Mouse (Mus musculus) retina, postnatal 1 day (tissue): ENCODE measurements around the gene Inafm1.
"Not testable (repeated sequence)": the region's sequence is repeated elsewhere in the genome, so short reads cannot be mapped to it uniquely, and the experiment has no call there.

Experiments
- DNase-seq: peaks from one replicate; pipeline ENCODE4 v3.0.0-alpha.2; 2012

The Inafm1 gene

GRCm38 (mm10) chr7:16261097-16261496, 12.3 kb downstream of the Inafm1 start:
- no peak for DNase-seq

GRCm38 (mm10) chr7:16259110-16259590, 14.3 kb downstream of the Inafm1 start, which contains the start of gene C5ar1:
TSS of gene C5ar1 (minus strand) at chr7:16259540.
- no peak for DNase-seq

- DNase-seq: no peak
Measured at GRCm38 (mm10) chr7:16257830-16258229, 15.6 kb downstream of the Inafm1 start.

- DNase-seq: not testable (repeated sequence)
Measured at GRCm38 (mm10) chr7:16255963-16256362, 17.5 kb downstream of the Inafm1 start.

- DNase-seq: no peak
Measured at GRCm38 (mm10) chr7:16254195-16254594, 19.2 kb downstream of the Inafm1 start.

- no peak for DNase-seq
Measured at GRCm38 (mm10) chr7:16250687-16251086, 22.7 kb downstream of the Inafm1 start.

- no peak for DNase-seq
Measured at GRCm38 (mm10) chr7:16245958-16246357, 27.5 kb downstream of the Inafm1 start.

- no peak for DNase-seq
Measured at GRCm38 (mm10) chr7:16244067-16244466, 29.4 kb downstream of the Inafm1 start, which contains the start of gene C5ar2. TSS of gene C5ar2 (minus strand) at chr7:16244154.

DNA sequence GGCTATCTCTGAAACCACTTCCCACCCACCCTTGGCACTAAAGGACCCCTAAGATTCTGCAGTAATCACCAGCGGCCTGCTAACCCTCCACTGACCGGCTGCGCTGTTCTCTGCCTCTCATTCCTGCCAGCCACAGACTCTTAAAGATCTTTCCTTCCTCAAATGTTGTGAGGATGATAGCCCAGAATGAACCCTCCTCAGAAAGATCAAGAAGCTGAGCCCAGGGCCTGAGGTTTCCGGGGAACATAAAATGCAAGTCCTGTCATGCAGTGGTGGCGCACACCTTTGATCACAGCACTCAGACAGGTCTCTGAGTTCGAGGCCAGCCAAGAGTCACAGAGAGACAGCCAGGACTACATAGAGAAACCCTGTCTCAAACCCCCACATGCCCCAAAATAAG, 31.2 kb downstream of the Inafm1 start:
- no peak for DNase-seq

DNA sequence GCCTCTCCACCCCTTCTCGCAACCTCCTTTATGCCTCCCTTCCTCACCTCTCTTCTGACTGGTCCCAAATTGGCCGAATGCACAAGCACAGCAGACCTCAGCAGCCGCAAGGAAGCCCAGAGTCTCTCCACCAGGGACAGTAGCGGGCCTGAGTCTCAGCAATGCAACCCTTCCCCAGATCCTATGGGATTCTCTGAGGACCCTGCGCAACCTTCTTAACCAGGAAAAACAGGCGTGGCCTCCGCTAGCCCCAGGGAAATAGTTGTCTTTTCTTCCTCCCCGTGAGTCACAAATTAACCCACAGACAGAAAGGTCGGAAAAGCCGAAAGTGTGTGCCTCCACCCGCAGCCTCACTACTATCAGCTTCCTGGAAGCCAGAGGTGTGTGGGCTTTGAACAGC, 31.6 kb downstream of the Inafm1 start:
- no peak for DNase-seq

DNA sequence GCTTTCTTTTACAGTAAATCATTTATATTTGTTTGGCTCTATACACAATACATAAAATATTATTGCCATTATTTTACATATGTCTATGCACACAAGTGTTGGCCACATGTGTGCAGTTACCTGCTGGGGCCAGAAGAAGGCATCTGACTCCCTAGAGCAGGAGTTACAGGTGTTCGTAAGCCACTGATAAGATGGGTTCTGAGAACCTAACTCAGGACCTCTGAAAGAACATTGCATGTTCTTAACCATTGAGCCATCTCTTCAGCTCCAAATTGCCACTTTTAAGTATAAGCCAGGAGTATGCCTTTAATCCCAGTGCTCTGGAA, 32.5 kb downstream of the Inafm1 start:
- no peak for DNase-seq

DNA sequence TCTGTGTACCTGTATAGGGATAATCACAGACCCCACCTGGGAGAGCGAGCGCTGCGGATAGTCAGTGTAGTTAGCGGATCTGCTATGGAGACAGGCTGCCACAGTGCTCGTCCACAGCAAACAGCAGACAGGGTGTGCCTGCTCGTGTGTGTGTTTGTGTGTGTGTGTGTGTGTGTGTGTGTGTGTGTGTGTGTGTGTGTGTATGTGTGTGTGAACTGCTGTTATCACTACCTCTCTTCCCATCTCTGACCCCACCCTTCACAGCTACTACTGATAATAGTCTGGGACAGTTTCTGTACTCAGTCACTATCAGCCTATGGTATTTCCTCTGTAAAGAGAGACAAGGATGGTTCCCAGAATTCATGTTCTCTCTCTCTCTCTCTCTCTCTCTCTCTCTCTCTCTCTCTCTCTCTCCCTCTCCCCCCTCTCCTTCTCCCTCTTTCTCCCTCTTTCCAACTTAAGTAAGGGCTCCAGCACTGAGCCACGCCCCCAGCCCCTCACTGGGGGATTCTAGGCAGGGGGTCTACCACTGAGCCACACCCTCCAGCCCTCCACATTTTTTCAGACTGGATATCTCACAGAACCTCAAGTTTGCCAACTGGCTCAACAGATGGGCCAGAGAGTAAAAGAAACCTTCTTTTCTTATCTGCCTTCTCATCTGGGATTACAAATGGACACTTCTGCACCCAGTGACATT, 33.0 kb downstream of the Inafm1 start:
- DNase-seq: no peak

DNA sequence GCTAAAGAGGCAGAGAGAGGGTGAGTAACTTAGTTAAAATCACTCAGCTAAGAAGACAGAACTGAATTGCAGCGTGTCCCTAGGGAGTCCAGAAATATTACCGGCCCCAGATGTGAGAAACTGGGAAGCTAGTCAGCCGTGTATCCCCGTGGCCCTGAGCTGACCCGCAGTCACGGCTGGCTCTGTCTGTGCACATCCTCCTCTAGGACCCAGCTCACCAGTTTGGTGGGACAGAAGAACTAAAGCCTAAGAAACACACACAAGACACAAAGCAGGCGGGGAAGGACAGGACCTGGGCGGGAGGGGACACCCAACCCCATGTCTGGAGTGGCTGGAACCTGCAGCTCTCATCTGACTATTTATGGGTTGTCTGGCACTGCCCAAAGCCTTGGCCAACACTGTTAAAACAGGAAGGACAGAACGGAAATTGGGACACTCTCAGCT, 33.8 kb downstream of the Inafm1 start:
- no peak for DNase-seq

DNA sequence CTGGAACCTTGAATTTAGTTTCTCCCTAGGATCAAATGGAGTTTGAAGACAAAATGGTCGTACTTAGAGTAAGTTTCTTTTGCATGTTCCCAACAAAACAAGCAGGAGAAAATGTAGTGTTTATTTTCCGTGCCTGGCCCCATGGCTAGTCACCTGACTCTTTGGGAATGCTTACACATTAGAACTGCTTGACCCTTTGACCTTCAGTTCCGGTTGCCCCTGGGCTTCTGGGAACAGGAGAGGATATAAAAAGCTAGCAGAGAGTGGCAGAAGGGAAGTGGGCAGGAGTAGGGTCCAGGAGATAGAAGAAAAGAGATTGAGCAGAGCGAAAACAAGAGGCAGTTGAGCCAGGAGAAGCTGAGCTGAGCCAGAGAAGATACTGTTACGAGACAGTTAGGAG, 43.5 kb downstream of the Inafm1 start:
- DNase-seq: no peak
